Mouse (Mus musculus): Measurements from ENCODE around the gene Oaz2.

DNA sequence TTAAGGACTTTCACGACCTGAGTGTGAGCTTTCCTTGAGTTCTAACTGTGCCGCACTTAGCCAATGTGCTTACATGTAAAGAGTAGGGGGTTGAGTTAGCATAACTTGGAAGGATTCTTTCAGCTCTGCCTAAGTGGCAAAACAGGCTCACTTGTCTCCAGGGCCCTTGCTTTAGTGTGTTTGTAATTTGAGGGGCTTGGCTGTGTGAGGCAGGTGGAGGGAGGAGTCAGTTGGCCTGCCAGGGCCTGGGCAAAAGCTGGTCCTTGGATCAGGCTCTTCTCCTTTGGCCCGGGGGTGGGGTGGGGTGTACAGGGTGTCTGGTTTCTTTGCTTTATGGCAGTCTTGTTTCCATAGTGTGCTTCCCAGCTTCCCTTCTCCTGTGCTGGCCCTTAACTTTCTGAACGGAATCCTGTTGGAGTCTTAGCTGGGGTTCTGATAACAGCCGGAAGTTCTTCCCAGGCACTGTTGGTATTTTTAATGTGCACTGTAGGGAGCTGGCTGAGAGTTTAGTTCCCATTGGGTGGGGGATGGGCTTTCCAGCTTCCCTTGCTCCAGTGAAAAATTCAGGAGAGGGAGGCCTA is 11.5 kb downstream of the Oaz2 start:
- no peak for TF ChIP-seq CTCF (IDR thresholded peaks at IDR 0.05; ENCODE audit: low read depth)
- no peak for TF ChIP-seq EP300 (IDR thresholded peaks at IDR 0.05; ENCODE audit: low read depth)

Measured in liver, embryonic 14.5 days (tissue).